Mouse (Mus musculus) neural tube, embryonic 10.5 days (tissue): Measurements from ENCODE around the gene Rcan1.

ENCODE experiments used
- DNase-seq: peaks from one replicate; pipeline ENCODE4 v3.0.0-alpha.2; 2017; ENCODE audit warnings: low spot score; ENCODE audit errors: extremely low spot score

The Rcan1 gene

GRCm38 (mm10) chr16:92353295-92353694 lies 117.4 kb downstream of the Rcan1 start:
- DNase-seq, result no peak

DNA sequence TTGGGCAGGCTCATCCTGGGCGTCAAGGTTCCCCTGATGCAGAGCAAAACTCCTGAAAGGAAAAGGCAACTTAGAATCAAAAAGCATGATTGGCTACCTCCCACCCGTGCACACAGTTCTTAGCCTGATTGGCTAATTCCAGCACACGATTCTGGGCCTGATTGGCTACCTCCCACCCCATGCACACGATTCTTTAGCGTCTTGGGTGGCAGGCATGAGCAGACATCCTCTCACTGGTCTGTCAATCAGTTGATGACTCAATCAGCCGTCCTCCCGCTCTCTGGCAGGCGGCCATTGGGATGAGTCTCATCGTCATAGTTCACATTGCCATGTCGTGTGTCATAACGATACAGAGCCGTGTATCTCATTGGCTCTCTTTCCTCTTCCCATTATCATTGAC lies 121.7 kb downstream of the Rcan1 start:
- DNase-seq, result no peak

DNA sequence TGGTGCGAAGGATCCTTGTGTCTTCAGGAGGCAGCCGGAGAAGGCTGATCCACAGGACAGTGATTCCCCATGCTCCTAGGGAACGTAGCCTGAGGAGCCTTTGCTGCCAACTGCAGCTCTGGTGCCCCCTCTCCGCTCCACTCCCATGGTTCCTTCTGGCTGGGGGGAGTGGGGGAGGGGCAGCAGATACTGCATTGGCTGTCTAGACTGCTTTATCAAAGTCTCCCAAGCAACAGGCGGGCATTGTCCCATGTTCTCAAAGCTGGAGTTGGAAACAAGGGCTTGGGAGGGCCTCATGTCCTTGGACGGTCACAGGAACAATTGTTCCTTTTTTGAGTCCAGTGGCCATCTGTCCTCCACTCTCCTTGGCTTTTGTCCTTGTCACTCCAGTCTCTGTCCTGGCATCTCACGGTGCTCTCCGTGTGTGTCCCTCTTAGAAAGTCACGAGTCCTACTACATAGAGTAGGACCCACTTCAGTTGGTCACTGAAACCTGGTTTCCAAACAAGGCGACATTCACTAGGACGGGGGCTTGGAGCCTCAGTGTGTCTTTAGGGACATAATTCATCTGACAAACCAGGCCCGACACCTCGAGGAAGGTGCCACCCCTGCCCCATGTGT lies 124.3 kb downstream of the Rcan1 start:
- peak; percentile 56 for DNase-seq

- DNase-seq, result no peak
These were observed 125.5 kb downstream of the Rcan1 start for GRCm38 (mm10) chr16:92345177-92345576.
